Mouse (Mus musculus): ENCODE measurements at regions not wholly inside any gene's neighbourhood (a gene's known extent, or its start where the extent isn't known, plus 50 kb on each side); places are given as distances from the start of the nearest gene placed in this dataset.

DNA sequence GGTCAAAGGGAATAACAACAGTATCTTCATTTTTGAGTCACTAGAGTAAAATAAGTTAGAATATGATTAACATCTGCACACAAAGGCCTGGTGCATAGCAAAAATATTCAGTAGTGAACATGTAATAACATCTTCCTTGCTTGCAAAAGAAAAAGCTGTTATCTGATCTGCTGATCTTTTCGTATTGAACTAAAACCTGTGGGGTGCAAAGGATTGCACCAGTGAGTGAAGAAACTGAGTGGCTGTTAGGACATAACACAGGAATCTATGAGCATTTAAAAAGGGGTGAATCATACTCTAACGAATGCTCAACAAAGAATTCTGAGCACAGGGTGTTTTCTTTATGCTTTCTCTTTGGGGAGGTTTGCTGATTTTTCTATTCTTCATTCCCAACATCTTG, 592.2 kb upstream of the Slit2 start:
- Histone ChIP-seq H3K9me3 (ENCODE audit: control insufficient read depth, low read length) (no peaks in the 10 kb centered on the region), H3K27me3 (replicated peaks; ENCODE audit: control insufficient read depth, insufficient read depth, low read length) (no peaks in the 10 kb centered on the region), H3K4me1 (replicated peaks; ENCODE audit: control insufficient read depth, insufficient read depth, low read length) (no peaks in the 10 kb centered on the region), H3K36me3 (ENCODE audit: control insufficient read depth, insufficient read depth, low read length) (no peaks in the 10 kb centered on the region), H3K27ac (ENCODE audit: low read depth, low read length) (no peak overlapping the region), H3K4me2 (no peak overlapping the region), H3K9ac (ENCODE audit: low read depth, low read length) (no peak overlapping the region), H3K4me3 (ENCODE audit: low read depth, low read length) (no peak overlapping the region)
- ATAC-seq (replicated peaks; ENCODE audit: low FRiP score) (no peak), DNase-seq (ENCODE audit: low spot score) (no peak)
- 54% methylated on average over 2 of the region's 2 CpGs for WGBS

GRCm38 (mm10) chr5:47396874-47397273, 586.1 kb upstream of the Slit2 start:
- DNase-seq (ENCODE audit: low spot score) (no peak), ATAC-seq (replicated peaks; ENCODE audit: low FRiP score) (no peak)
- Histone ChIP-seq H3K27ac (ENCODE audit: low read depth, low read length) (no peak overlapping the region), H3K9me3 (ENCODE audit: control insufficient read depth, low read length) (no peaks in the 10 kb centered on the region), H3K4me1 (replicated peaks; ENCODE audit: control insufficient read depth, insufficient read depth, low read length) (no peaks in the 10 kb centered on the region), H3K27me3 (replicated peaks; ENCODE audit: control insufficient read depth, insufficient read depth, low read length) (no peaks in the 10 kb centered on the region), H3K4me3 (ENCODE audit: low read depth, low read length) (no peak overlapping the region), H3K36me3 (ENCODE audit: control insufficient read depth, insufficient read depth, low read length) (no peaks in the 10 kb centered on the region), H3K9ac (ENCODE audit: low read depth, low read length) (no peak overlapping the region), H3K4me2 (no peak overlapping the region)
- 80% methylated on average over 9 of the region's 9 CpGs for WGBS

DNA sequence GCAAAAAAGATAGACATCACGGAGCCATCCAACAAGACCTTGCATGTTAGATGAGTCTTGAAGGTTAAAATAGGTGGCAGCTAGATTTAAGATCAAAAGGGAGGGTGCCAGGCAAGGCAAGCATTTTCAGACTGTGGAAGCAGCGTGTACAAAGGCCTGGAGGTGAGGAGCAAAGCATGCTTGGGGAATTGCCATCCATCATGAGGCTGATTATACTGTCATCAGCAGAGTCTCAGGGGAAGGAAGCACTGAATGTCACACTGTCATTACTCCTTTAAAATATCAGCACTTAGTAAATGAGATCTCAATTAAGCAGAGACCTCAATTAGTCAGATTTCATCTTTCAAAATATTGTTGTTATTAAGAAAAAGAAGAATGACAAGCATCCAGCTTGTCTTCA, 561.0 kb upstream of the Slit2 start:
- Histone ChIP-seq H3K36me3 (ENCODE audit: control insufficient read depth, insufficient read depth, low read length) (no peaks in the 10 kb centered on the region), H3K9me3 (ENCODE audit: control insufficient read depth, low read length) (no peaks in the 10 kb centered on the region), H3K4me3 (ENCODE audit: low read depth, low read length) (no peak overlapping the region), H3K9ac (ENCODE audit: low read depth, low read length) (no peak overlapping the region), H3K4me1 (replicated peaks; ENCODE audit: control insufficient read depth, insufficient read depth, low read length) (no peaks in the 10 kb centered on the region), H3K27ac (ENCODE audit: low read depth, low read length) (no peak overlapping the region), H3K27me3 (replicated peaks; ENCODE audit: control insufficient read depth, insufficient read depth, low read length) (no peaks in the 10 kb centered on the region), H3K4me2 (no peak overlapping the region)
- 57% methylated on average over 2 of the region's 2 CpGs for WGBS
- ATAC-seq (replicated peaks; ENCODE audit: low FRiP score) (no peak), DNase-seq (ENCODE audit: low spot score) (no peak)

- no peak for DNase-seq (ENCODE audit: low spot score)
- H3K27me3 ChIP-seq (replicated peaks; ENCODE audit: control insufficient read depth, insufficient read depth, low read length): no peaks in the 10 kb centered on the region
- no peak overlapping the region for H3K4me3 ChIP-seq (ENCODE audit: low read depth, low read length)
- no peak overlapping the region for H3K9ac ChIP-seq (ENCODE audit: low read depth, low read length)
- H3K4me2 ChIP-seq: no peak overlapping the region
- no peaks in the 10 kb centered on the region for H3K36me3 ChIP-seq (ENCODE audit: control insufficient read depth, insufficient read depth, low read length)
- H3K4me1 ChIP-seq (replicated peaks; ENCODE audit: control insufficient read depth, insufficient read depth, low read length): no peaks in the 10 kb centered on the region
- no peak overlapping the region for H3K27ac ChIP-seq (ENCODE audit: low read depth, low read length)
- no peak for ATAC-seq (replicated peaks; ENCODE audit: low FRiP score)
- 86% methylated on average over 4 of the region's 4 CpGs for WGBS
- no peaks in the 10 kb centered on the region for H3K9me3 ChIP-seq (ENCODE audit: control insufficient read depth, low read length)
Observed at GRCm38 (mm10) chr5:47426040-47426439, 556.9 kb upstream of the Slit2 start.

GRCm38 (mm10) chr5:47426467-47426866, 556.5 kb upstream of the Slit2 start:
- 84% methylated on average over 6 of the region's 6 CpGs for WGBS
- Histone ChIP-seq H3K4me3 (ENCODE audit: low read depth, low read length) (no peak overlapping the region), H3K9ac (ENCODE audit: low read depth, low read length) (no peak overlapping the region), H3K27me3 (replicated peaks; ENCODE audit: control insufficient read depth, insufficient read depth, low read length) (no peaks in the 10 kb centered on the region), H3K36me3 (ENCODE audit: control insufficient read depth, insufficient read depth, low read length) (no peaks in the 10 kb centered on the region), H3K4me2 (no peak overlapping the region), H3K4me1 (replicated peaks; ENCODE audit: control insufficient read depth, insufficient read depth, low read length) (no peaks in the 10 kb centered on the region), H3K9me3 (ENCODE audit: control insufficient read depth, low read length) (no peaks in the 10 kb centered on the region), H3K27ac (ENCODE audit: low read depth, low read length) (no peak overlapping the region)
- ATAC-seq (replicated peaks; ENCODE audit: low FRiP score): no peak
- DNase-seq (ENCODE audit: low spot score): no peak

DNA sequence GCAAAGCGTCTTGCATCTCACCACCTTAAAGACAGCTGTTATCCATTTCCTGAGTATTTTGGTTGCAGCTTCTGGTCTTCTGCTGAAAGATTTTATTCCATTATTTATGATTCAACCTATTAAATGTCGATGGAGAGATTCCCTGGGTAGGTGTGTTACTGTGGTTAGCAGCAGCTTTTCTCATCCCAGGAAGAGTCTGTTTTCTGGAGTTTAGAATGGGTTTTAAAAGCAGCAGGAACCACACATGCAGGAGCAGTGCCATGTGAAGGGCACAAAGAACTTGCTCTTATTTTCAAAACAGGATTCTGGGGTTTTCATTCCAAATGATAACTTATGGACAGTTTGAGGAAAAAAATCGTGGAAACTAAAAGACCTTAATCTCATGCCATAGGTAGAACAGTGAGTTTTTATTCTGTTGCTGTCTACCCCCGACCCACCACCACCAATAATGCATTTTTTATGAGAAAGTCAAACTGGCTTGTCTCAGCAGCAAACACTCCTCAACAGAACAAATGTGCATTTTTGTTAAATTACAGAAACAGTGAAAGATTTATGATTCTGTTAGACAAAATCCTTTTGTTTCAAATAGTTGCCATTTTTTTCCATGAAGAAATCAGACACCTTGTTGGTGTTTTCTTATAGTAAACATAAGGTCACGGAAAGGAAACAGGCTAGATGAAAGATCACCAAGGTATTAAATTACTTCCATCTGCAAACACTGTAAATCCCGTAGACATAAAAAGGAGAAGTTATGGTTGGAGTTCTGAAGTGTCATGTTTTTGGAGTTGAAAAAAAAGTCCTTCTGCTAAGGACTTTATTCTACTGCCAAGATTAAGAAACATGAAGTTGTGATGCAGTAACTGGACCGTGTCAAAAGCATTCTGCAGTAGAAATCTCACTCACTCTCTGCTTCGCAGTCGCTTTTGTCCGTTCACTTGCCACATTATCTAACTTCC, 553.4 kb upstream of the Slit2 start:
- 74% methylated on average over 10 of the region's 10 CpGs for whole genome bisulfite sequencing
- Histone ChIP-seq H3K4me2 (no peak overlapping the region), H3K27ac (ENCODE audit: low read depth, low read length) (no peak overlapping the region), H3K27me3 (replicated peaks; ENCODE audit: control insufficient read depth, insufficient read depth, low read length) (no peaks in the 10 kb centered on the region), H3K4me1 (replicated peaks; ENCODE audit: control insufficient read depth, insufficient read depth, low read length) (no peaks in the 10 kb centered on the region), H3K36me3 (ENCODE audit: control insufficient read depth, insufficient read depth, low read length) (no peaks in the 10 kb centered on the region), H3K9ac (ENCODE audit: low read depth, low read length) (no peak overlapping the region), H3K9me3 (ENCODE audit: control insufficient read depth, low read length) (no peaks in the 10 kb centered on the region), H3K4me3 (ENCODE audit: low read depth, low read length) (no peak overlapping the region)
- DNase-seq (ENCODE audit: low spot score) (no peak), ATAC-seq (replicated peaks; ENCODE audit: low FRiP score) (no peak)

DNA sequence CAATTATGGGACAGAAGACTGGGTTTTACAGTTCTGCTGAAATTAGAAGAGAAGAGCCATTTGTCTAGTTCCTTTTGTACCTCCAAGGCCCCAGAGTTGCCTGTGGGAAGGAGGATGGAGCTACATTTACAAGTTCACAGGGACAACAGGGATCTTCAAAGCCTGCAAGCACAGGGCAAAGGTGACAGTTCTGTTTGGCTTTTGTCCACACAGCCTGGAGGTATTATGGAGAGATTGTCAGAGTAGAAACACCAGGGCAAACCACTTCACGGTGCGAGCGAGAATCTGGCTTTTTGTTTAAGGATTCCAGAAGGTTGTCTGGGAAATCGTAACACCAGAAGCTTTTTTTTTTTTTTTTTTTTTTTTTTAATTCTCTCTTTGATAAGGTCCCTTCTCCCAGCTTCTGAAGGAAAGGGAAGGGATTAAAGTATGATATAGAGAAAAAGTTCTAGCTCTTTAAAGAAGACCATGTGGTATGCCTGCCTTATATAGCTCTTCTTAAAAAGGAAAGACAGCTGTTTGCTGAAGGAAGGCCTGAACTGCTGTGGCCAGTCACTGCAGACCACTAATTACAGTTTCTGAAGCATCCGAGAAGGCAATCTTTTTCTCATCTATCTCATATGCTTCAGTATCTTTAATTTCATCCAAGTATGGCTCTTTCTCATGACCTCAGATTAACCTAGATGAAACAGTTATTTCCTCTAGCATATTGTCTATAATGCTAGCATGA, 551.2 kb upstream of the Slit2 start:
- Histone ChIP-seq H3K4me2 (no peak overlapping the region), H3K27ac (ENCODE audit: low read depth, low read length) (no peak overlapping the region), H3K27me3 (replicated peaks; ENCODE audit: control insufficient read depth, insufficient read depth, low read length) (no peaks in the 10 kb centered on the region), H3K9me3 (ENCODE audit: control insufficient read depth, low read length) (no peaks in the 10 kb centered on the region), H3K4me1 (replicated peaks; ENCODE audit: control insufficient read depth, insufficient read depth, low read length) (no peaks in the 10 kb centered on the region), H3K36me3 (ENCODE audit: control insufficient read depth, insufficient read depth, low read length) (no peaks in the 10 kb centered on the region), H3K4me3 (ENCODE audit: low read depth, low read length) (no peak overlapping the region), H3K9ac (ENCODE audit: low read depth, low read length) (no peak overlapping the region)
- 48% methylated on average over 5 of the region's 5 CpGs for WGBS
- DNase-seq (ENCODE audit: low spot score) (no peak), ATAC-seq (replicated peaks; ENCODE audit: low FRiP score) (no peak)

DNA sequence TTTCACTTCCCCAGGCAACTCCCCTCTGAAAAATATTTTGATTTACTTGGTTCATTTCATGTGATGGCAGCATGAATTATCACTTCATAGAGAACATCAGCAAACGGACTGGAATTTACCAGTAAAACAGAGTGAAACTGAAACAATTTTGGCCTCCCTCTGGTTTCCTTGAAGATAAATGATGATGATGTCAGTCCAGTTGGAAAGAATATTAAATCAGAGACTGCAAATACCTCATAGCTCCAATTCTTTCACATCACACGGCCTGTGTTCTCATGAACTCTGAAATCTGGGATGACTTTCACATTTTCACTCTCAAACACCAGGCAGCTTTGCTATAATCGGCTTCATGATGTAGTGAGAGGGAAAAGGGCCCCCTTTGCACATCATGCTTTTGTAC, 546.5 kb upstream of the Slit2 start:
- no peaks in the 10 kb centered on the region for H3K36me3 ChIP-seq (ENCODE audit: control insufficient read depth, insufficient read depth, low read length)
- no peaks in the 10 kb centered on the region for H3K4me1 ChIP-seq (replicated peaks; ENCODE audit: control insufficient read depth, insufficient read depth, low read length)
- no peak overlapping the region for H3K27ac ChIP-seq (ENCODE audit: low read depth, low read length)
- H3K4me3 ChIP-seq (ENCODE audit: low read depth, low read length): no peak overlapping the region
- H3K9me3 ChIP-seq (ENCODE audit: control insufficient read depth, low read length): no peaks in the 10 kb centered on the region
- DNase-seq (ENCODE audit: low spot score) (no peak), ATAC-seq (replicated peaks; ENCODE audit: low FRiP score) (no peak)
- WGBS: 68% methylated on average over 3 of the region's 3 CpGs
- H3K4me2 ChIP-seq: no peak overlapping the region
- H3K27me3 ChIP-seq (replicated peaks; ENCODE audit: control insufficient read depth, insufficient read depth, low read length): no peaks in the 10 kb centered on the region
- no peak overlapping the region for H3K9ac ChIP-seq (ENCODE audit: low read depth, low read length)
